Mouse (Mus musculus) CD4-positive naive resting alpha-beta T cell, adult 76 days (primary cell): ENCODE measurements around the gene Tma7. TPM values are rescaled to one million over a fixed set of nuclear protein-coding genes. Genes with fewer than 3 reads are reported as not detected.

Experiments
- total RNA-seq: library from RNA; stranded (reverse); gene quantifications from one replicate; pipeline ENCODE4 v1.2.4, GENCODE M21; 2023

Gene Tma7
- 299 TPM for total RNA-seq

GRCm38 (mm10) chr9:109082124-109082800, at the start of gene Tma7, which contains the start of gene Ccdc51:
Tma7 (minus strand) TSS chr9:109082587.
Ccdc51 (plus strand) TSS chr9:109082493.

GRCm38 (mm10) chr9:109095137-109095982, 13.0 kb upstream of the Tma7 start, which contains the start of gene Plxnb1:
Plxnb1 (plus strand) TSS chr9:109095389.

GRCm38 (mm10) chr9:109073661-109074573, 8.5 kb downstream of the Tma7 start, which contains the start of gene Atrip:
Atrip (minus strand) TSS chr9:109074124.

GRCm38 (mm10) chr9:109059136-109059903, 23.1 kb downstream of the Tma7 start, which contains the start of gene Trex1:
Trex1 (minus strand) TSS chr9:109059734.

GRCm38 (mm10) chr9:109038086-109038895, 44.1 kb downstream of the Tma7 start, which contains the start of gene Shisa5:
Shisa5 (plus strand) TSS chr9:109038565.

Other genes starting within 250 kb of the Tma7 start
- 11.7 TPM for gene Slc26a6, start 229.3 kb downstream of the Tma7 start, total RNA-seq
- not detected for gene Tmem89, start 168.0 kb downstream of the Tma7 start, total RNA-seq
- gene Uqcrc1, start 146.0 kb downstream of the Tma7 start, total RNA-seq: 182 TPM
- gene Col7a1, start 129.0 kb downstream of the Tma7 start, total RNA-seq: 5.4 TPM
- gene Ucn2, start 96.6 kb downstream of the Tma7 start, total RNA-seq: not detected
- 13.6 TPM for gene Pfkfb4, start 90.8 kb downstream of the Tma7 start, total RNA-seq
- gene Shisa5, start 44.0 kb downstream of the Tma7 start, total RNA-seq: 2,542 TPM
- gene Trex1, start 22.9 kb downstream of the Tma7 start, total RNA-seq: 17.6 TPM
- gene Atrip, start 8.5 kb downstream of the Tma7 start, total RNA-seq: 30.3 TPM
- gene Ccdc51, start 94 bp downstream of the Tma7 start, total RNA-seq: 5.5 TPM
- gene Plxnb1, start 12.8 kb upstream of the Tma7 start, total RNA-seq: 2.9 TPM
- gene Fbxw21, start 79.5 kb upstream of the Tma7 start, total RNA-seq: not detected
- gene Fbxw13, start 113.4 kb upstream of the Tma7 start, total RNA-seq: not detected
- gene Fbxw20, start 152.2 kb upstream of the Tma7 start, total RNA-seq: not detected
- not detected for gene Fbxw14, start 205.1 kb upstream of the Tma7 start, total RNA-seq